Mouse (Mus musculus): ENCODE results near the gene Cnot6.

The Cnot6 gene

DNA sequence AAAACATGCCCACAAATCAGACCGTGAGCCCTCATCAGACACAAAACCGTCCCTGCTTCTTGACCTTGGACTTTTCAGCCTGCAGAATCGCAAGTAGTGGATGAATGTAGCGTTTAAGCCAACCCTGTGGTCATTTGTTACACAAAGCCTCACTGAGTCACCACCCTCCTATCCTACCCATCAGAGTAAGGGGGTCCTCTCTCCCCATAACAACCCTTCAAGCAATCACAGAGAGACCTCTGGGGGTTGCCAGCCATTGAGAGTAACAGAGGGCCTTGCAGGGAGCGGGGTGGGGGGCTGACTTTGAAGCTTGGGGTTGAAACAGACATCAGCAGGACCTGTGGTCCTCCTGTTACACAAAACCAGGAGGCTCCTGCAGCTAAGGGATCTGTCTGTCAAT, 57.9 kb downstream of the Cnot6 start:
- no peak for DNase-seq (ENCODE audit: low read depth, low spot score)

DNA sequence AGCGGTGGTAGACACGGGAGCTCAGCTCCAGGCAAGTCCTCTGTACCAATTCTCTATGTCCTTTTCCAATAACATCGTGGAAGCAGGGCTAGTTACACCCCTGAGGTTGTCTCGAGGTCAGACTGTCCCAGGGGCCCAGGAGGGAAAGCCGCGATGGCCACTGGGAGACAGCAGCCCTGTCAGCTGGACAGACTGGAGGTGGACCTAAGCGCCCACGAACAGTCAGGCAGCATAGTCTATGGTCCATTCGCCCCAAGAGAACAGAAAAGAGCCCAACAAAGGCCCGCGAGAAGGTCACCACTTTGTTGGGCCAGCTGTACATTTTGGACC, 59.5 kb downstream of the Cnot6 start:
- DNase-seq (ENCODE audit: low read depth, low spot score), result no peak

DNA sequence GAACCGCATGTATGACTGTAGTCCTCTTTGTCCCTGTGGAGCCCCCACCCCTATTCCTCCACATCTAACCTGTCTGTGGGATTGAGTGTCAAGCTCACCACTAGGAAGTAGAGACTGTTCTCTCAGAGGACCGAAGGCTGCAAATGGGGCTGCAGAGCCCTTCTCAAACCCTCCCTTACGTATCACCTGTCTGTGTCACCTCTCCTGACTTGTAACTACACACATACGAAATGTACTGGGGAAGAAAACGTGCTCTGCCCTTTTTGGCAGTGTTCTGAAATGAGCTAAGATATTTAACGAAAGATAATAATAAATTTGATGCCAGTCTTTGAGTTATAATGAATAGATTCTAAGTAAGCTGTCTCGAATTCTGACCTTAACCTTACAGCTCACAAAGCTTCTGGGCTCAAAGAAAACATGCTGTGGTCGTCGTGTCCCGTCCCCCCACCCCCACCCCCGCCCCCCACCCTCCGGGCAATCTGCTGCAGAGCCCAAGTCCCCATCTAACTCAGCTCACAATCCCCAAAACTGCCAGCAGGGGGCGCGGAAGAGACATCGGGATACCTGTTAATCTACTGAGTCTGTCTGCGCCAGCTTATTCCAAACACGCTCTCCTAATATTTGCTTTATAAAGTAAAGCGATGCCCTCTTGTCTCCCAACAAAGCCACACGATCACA, 60.0 kb downstream of the Cnot6 start:
- no peak for DNase-seq (ENCODE audit: low read depth, low spot score)

DNA sequence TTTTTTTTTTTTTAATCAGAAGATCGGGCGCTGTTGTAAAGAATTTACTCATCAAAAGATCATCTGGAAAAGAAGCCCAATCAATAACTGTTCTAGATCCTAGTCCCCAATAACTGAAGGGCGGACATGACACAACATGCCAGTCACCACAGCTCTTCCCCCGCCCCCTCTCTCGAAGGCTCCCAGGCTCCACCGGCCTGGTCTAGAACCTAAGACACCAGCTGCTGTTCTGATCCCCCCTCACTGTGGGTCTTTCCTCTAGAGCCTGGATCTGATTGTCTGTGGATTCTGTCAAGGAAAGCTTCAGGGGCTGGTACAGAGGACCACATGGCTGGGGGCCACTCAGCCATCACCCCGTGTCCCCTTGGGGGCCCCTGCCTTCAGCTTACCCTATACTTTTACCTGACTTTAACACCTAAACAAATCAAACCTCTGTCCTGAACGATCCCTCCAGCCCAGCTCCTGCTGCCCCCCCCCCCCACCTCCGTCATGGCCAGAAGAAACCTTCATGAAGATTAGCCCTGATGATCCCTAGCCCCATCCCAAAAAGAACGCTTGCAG, 60.7 kb downstream of the Cnot6 start:
- no peak for DNase-seq (ENCODE audit: low read depth, low spot score)

DNA sequence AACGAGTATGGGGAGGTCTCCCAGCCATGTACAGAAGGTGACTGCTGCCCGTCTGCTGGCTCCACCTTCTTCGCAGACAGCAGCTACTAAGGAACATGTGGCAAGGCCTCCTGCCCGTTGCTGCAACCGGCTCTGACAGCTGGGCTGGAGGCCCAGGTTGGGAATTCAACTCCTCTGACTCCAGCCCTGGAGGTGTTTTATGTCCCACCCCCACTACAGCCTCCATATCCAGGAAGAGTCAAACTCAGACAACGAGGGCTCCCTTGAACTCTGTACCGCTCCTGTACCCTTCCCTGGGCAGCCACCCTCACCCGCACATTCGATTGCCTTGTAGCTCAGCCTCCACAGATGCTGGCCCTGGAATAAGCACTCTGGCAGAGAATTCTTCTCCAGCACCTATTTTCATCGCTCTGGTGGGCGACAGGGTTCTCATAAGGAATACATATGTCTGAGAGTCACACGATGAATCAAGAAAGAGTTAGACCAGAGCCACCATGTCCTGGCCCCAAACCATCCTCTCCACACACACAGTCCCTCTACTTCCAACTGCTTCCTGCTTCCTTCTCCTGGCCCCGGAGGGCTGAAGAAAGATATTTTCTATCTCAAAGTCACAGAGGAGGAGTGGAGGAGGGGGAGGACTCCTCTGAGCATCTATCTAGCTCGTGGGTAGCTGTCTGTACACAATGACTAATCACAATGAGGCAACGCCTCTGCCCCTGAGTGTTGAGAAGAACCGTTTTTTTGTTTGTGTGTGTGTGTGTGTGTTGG, 61.3 kb downstream of the Cnot6 start:
- no peak for DNase-seq (ENCODE audit: low read depth, low spot score)

DNA sequence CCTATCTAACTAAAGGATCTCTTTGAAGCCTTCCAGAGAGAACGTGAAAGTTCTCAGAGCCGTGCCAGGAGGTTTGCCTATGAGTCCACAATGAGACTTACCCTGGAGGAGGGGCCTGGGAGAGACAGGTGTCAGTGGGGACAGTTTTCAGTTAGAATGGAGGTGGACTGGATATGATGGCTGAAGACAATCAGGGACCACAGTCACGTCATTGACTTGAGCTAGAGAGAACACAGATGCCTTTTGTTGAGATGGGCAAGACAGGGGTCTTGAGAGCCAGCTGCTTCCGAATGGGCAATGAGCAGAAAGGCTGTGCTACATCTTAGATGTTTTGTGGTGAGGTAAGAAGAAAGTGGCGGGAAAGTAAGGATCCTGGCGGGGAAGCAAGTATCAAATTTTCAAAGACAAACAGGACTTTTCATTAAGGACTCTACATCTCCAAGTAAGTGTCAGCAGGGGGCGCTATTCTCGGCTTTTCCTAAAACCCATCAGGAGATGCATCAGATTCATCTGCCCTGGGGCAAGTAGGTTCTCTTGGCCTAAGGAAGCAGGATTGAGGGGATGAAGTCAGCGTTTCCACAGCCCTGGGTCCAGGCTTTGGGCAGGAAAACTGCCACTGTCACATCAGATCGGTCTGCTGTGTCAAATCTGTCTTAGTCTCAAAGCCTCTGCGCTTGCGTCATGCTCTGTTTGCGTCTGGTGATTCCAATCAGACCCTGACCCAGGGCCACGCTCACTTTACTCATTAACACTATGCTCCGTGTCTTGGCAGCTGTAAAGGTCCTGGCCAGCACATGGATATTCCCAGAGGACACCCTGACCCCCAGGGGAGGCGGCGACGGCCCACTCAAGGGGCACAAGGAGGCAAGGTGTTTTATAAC, 62.2 kb downstream of the Cnot6 start:
- DNase-seq (ENCODE audit: low read depth, low spot score), result no peak

DNA sequence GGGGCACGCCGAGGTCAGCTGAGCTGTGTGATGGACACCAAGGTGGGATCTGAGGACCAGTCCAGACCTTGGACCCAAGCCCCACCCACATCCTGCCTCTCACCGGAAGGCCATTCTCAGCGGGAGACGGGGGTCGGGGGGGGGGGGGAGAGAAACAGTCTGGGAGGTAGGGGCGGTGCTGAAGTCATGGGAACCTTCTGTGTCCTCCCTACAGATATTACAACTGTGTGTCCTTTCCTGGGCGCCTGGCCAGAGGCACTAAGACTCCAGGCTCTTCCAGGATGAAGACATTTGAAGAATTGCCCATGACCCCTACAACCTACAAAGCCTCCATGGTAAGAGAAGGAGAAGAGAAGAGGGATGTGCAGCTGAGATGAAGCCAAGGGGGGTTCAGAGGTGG, 66.8 kb downstream of the Cnot6 start:
- no peak for DNase-seq (ENCODE audit: low read depth, low spot score)

DNA sequence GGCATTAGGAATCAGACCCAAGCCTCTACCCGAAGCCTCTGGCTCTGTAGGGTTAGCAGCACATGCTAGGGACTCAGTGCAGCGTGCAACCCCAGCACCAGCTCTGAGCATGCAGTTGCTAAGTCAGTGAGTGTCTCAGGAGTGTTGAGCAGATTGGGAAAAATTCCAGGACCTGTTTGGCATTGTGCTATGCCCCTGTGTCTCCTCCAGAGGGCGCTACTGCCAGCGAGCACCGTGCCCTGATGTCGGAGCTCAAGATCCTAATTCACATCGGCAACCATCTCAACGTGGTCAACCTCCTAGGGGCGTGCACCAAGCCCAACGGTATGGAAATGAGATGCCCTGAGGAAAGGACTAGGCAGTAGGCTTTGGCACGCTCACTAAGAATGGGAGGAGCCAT, 76.1 kb downstream of the Cnot6 start:
- no peak for DNase-seq (ENCODE audit: low read depth, low spot score)

DNA sequence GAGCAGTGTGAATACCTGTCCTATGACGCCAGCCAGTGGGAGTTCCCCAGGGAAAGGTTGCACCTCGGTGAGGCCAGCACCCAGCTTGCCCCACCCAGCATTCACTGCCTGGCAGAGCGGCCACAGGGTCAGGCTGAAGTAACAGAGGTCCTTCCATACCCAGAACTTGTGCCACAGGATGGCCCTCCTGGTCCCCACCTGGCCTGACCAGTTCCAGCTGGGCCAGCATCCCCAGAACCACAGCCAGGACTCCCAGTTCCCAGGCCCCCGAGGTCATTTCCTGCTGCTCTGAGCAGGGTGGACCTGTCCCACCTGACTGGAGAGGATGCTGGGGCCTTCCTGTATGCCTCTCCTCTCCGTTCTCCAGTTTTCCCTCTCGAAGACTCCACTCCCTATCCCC, 76.9 kb downstream of the Cnot6 start:
- no peak for DNase-seq (ENCODE audit: low read depth, low spot score)

DNA sequence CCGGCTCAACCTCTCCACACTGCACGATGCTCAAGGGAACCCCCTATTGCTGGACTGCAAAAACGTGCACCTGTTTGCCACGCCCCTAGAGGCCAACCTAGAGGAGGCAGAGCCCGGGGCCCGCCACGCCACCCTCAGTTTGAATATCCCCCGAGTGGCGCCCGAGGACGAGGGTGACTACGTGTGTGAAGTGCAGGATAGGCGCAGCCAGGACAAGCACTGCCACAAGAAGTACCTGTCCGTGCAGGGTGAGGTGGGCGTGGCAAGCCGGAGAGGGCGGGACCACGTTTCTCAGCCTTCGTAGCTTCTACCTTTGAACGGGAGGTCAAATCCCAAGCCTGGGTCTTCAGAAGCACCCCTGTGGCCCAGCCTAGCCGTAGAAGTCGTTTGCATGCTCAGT, 78.4 kb downstream of the Cnot6 start:
- no peak for DNase-seq (ENCODE audit: low read depth, low spot score)

DNA sequence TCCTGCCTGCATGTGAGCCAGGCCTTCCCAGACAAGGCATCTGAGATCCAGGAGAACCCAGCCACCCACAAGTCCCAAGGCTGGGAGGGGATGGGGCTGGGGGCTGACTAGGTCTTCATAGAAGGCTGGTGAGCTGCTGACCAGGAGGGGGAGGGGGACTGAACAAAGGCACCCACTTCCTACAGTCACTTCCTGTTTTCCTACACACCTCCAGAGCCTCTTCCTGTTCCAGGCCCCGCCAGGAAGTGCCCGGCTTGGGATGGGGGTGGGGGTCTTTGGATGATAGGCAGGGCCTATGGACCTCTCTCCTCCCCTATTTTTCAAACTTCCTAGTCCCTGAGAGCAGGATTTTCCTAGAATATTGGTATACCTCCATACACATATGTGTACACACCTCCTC, 80.3 kb downstream of the Cnot6 start:
- DNase-seq (ENCODE audit: low read depth, low spot score), result no peak

DNA sequence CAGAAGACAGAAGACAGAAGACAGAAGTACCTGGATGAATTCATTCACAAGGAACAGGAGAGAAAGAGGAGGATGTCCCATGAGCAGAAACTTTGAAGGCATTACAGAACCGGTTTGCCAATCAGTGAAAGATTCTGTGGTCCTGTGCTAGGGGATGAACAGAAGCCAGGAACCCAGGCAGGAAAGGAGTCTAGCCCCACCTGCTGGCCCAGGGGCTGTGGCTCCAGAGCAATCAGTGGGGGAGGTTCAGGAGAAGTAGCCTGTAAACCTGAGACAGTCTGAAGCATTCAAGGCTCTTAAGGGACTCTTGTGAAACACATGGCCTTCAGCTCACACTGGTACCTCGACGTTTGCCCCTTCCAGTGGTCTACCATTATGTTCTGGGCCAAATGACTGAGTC, 81.4 kb downstream of the Cnot6 start:
- DNase-seq (ENCODE audit: low read depth, low spot score), result no peak

DNA sequence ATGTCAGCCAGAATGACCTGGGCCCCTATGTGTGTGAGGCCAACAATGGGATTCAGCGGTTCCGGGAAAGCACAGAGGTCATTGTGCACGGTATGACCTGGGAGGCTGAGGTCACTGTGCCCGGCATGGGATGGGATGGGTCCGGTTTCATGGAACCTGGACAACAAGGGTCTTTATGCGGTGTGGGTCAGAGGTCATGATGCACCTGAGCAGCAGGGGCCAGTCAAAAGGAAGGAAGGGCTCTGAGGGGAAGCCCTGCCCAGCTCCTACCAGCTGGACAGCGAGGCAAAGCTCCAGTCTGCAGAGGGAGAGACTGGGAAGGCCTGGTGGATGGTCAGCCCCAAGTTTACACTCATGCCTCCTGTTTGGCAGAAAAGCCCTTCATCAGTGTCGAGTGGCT, 85.8 kb downstream of the Cnot6 start:
- no peak for DNase-seq (ENCODE audit: low read depth, low spot score)

DNA sequence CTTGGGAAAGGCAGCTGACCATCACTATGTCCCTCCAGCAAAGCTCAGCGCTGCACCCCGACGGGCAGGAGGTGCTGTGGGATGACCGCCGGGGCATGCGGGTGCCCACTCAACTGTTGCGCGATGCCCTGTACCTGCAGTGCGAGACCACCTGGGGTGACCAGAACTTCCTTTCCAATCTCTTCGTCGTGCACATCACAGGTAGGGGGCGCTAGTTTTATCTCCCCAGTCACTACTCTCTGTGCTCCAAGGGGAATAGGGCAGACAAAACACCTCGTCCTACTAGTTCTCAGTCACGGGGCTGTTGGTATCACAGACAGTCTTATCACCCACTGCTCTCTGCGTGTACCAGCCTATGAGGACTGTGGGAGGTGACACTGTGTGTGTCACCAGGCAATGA, 86.7 kb downstream of the Cnot6 start:
- no peak for DNase-seq (ENCODE audit: low read depth, low spot score)

DNA sequence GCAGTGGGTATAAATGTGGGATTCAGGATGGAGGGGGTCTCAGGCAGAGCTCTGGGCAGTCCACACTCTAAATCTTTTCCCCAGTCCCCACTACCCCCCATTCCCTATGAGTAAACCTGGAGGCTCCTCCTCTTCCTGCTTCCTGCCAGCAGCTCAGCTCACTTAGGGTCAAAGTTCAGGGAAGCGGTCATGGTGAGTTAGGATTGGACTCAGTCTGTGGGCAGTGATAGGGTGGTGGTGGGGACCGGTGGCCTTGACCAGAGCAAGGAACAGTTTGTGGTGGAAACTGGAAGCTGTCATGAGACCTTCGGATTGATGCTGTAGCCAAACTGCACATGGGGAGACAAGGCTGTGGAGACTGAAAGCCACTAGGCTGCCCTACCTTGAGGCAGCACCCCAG, 88.4 kb downstream of the Cnot6 start:
- DNase-seq (ENCODE audit: low read depth, low spot score), result no peak

DNA sequence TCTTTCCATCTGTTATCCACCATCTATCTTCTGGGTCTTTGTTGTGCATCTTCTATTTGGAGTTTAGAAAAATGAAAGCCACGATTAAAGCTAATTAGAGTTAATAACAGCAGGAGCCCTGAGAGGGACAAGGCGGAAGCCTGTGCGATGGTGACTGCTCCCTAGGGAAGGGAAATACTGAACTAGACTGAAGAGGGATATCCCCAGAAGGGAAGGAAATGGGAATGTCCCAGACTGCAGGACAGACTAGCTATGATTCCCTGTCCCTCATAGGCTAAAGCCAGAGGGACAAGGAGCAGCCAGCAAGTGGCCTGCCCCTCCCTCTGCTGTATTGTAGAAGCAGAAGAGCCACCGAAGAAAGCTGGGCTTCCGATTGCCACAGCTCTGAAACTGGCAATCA, 90.6 kb downstream of the Cnot6 start:
- no peak for DNase-seq (ENCODE audit: low read depth, low spot score)

All from brain, embryonic 18.5 days (tissue).